Mouse (Mus musculus): ENCODE data around the gene Olfr1134. TPM values are rescaled to one million over a fixed set of nuclear protein-coding genes. Genes with fewer than 3 reads are reported as not detected.

Olfr1134 gene
- polyA plus RNA-seq (2012; rRNA removed), result not detected in 2 replicates
- polyA plus RNA-seq (2014; fragmentation: Nextera tagmentation; extraction: Ambion mirVana), result not detected in 2 replicates

GRCm38 (mm10) chr2:87658360-87658759 lies at the start of gene Olfr1134:
TSS of gene Olfr1134 (minus strand) at chr2:87658460.
- Histone ChIP-seq H3K36me3 (replicated peaks; ENCODE audit: control insufficient read depth, insufficient read depth, low read depth) (no peaks in the 10 kb centered on the region), H3K27ac (no peak within 1 kb of the TSS), H3K4me2 (ENCODE audit: low read depth) (no peak within 1 kb of the TSS), H3K4me1 (replicated peaks; ENCODE audit: control insufficient read depth in 2 of 2, insufficient read depth in 2 of 2, low read length in 1 of 2) (no peaks in the 10 kb centered on the region), H3K4me3 (ENCODE audit: insufficient read depth in 1 of 2, low read depth in 2 of 2, low read length in 2 of 2) (no peak within 1 kb of the TSS), H3K9ac (replicated peaks) (no peak within 1 kb of the TSS), H3K9me3 (ENCODE audit: control insufficient read depth, low read length) (no peaks in the 10 kb centered on the region), H3K27me3 (ENCODE audit: control insufficient read depth, insufficient read depth, low read length) (no peaks in the 10 kb centered on the region)
- no peak for TF ChIP-seq EP300 (IDR thresholded peaks at IDR 0.05; ENCODE audit: low read depth)
- no peak for TF ChIP-seq CTCF (IDR thresholded peaks at IDR 0.05; ENCODE audit: low read depth)
- ATAC-seq (ENCODE audit: insufficient read depth) (no peak), DNase-seq (ENCODE audit: low read depth in 3 of 3, low spot score in 3 of 3) (no peak)
- WGBS (ENCODE audit: insufficient replicate concordance), result 46% methylated on average over 2 of the region's 2 CpGs

- H3K4me2 ChIP-seq (ENCODE audit: low read depth), result no peak within 1 kb of the TSS
- no peak for TF ChIP-seq CTCF (IDR thresholded peaks at IDR 0.05; ENCODE audit: low read depth)
- no peak for TF ChIP-seq EP300 (IDR thresholded peaks at IDR 0.05; ENCODE audit: low read depth)
- no peak within 1 kb of the TSS for H3K4me3 ChIP-seq (ENCODE audit: insufficient read depth in 1 of 2, low read depth in 2 of 2, low read length in 2 of 2)
- H3K9me3 ChIP-seq (ENCODE audit: control insufficient read depth, low read length), result no peaks in the 10 kb centered on the region
- DNase-seq (ENCODE audit: low read depth in 3 of 3, low spot score in 3 of 3) (no peak), ATAC-seq (ENCODE audit: insufficient read depth) (no peak)
- H3K27me3 ChIP-seq (ENCODE audit: control insufficient read depth, insufficient read depth, low read length), result no peaks in the 10 kb centered on the region
- no peaks in the 10 kb centered on the region for H3K4me1 ChIP-seq (replicated peaks; ENCODE audit: control insufficient read depth in 2 of 2, insufficient read depth in 2 of 2, low read length in 1 of 2)
- no peaks in the 10 kb centered on the region for H3K36me3 ChIP-seq (replicated peaks; ENCODE audit: control insufficient read depth, insufficient read depth, low read depth)
- H3K9ac ChIP-seq (replicated peaks), result no peak within 1 kb of the TSS
- H3K27ac ChIP-seq, result no peak within 1 kb of the TSS
Observed at GRCm38 (mm10) chr2:87693847-87694246, 35.6 kb upstream of the Olfr1134 start, which contains the start of gene Olfr1136. TSS of gene Olfr1136 (minus strand) at chr2:87693947.

- no peak for TF ChIP-seq EP300 (IDR thresholded peaks at IDR 0.05; ENCODE audit: low read depth)
- no peak for TF ChIP-seq CTCF (IDR thresholded peaks at IDR 0.05; ENCODE audit: low read depth)
- WGBS (ENCODE audit: insufficient replicate concordance), result 5% methylated on average over 1 of the region's 1 CpGs
- Histone ChIP-seq H3K27ac (no peak within 1 kb of the TSS), H3K4me3 (ENCODE audit: insufficient read depth in 1 of 2, low read depth in 2 of 2, low read length in 2 of 2) (no peak within 1 kb of the TSS), H3K9me3 (ENCODE audit: control insufficient read depth, low read length) (no peaks in the 10 kb centered on the region), H3K9ac (replicated peaks) (no peak within 1 kb of the TSS), H3K27me3 (ENCODE audit: control insufficient read depth, insufficient read depth, low read length) (no peaks in the 10 kb centered on the region), H3K4me2 (ENCODE audit: low read depth) (no peak within 1 kb of the TSS), H3K36me3 (replicated peaks; ENCODE audit: control insufficient read depth, insufficient read depth, low read depth) (no peaks in the 10 kb centered on the region), H3K4me1 (replicated peaks; ENCODE audit: control insufficient read depth in 2 of 2, insufficient read depth in 2 of 2, low read length in 1 of 2) (no peaks in the 10 kb centered on the region)
- DNase-seq (ENCODE audit: low read depth in 3 of 3, low spot score in 3 of 3) (no peak), ATAC-seq (ENCODE audit: insufficient read depth) (no peak)
Observed at GRCm38 (mm10) chr2:87673564-87673963, 15.3 kb upstream of the Olfr1134 start, which contains the start of gene Olfr1135. TSS of gene Olfr1135 (minus strand) at chr2:87673664.

GRCm38 (mm10) chr2:87647274-87647673 lies 11.0 kb downstream of the Olfr1134 start, which contains the start of gene Olfr1133:
TSS of gene Olfr1133 (minus strand) at chr2:87647374.
- no peak within 1 kb of the TSS for H3K4me2 ChIP-seq (ENCODE audit: low read depth)
- H3K9me3 ChIP-seq (ENCODE audit: control insufficient read depth, low read length), result no peaks in the 10 kb centered on the region
- no peaks in the 10 kb centered on the region for H3K27me3 ChIP-seq (ENCODE audit: control insufficient read depth, insufficient read depth, low read length)
- no peak within 1 kb of the TSS for H3K9ac ChIP-seq (replicated peaks)
- no peaks in the 10 kb centered on the region for H3K4me1 ChIP-seq (replicated peaks; ENCODE audit: control insufficient read depth in 2 of 2, insufficient read depth in 2 of 2, low read length in 1 of 2)
- DNase-seq (ENCODE audit: low read depth in 3 of 3, low spot score in 3 of 3), result no peak
- no peaks in the 10 kb centered on the region for H3K36me3 ChIP-seq (replicated peaks; ENCODE audit: control insufficient read depth, insufficient read depth, low read depth)
- H3K4me3 ChIP-seq (ENCODE audit: insufficient read depth in 1 of 2, low read depth in 2 of 2, low read length in 2 of 2), result no peak within 1 kb of the TSS
- TF ChIP-seq EP300 (IDR thresholded peaks at IDR 0.05; ENCODE audit: low read depth) (no peak), CTCF (IDR thresholded peaks at IDR 0.05; ENCODE audit: low read depth) (no peak)
- H3K27ac ChIP-seq, result no peak within 1 kb of the TSS
- ATAC-seq (ENCODE audit: insufficient read depth), result no peak

- H3K27ac ChIP-seq, result no peak overlapping the region
- ATAC-seq (ENCODE audit: insufficient read depth), result no peak
- no peak overlapping the region for H3K9ac ChIP-seq (replicated peaks)
- TF ChIP-seq CTCF (IDR thresholded peaks at IDR 0.05; ENCODE audit: low read depth) (no peak), EP300 (IDR thresholded peaks at IDR 0.05; ENCODE audit: low read depth) (no peak)
- DNase-seq (ENCODE audit: low read depth in 3 of 3, low spot score in 3 of 3), result no peak
- H3K4me3 ChIP-seq (ENCODE audit: insufficient read depth in 1 of 2, low read depth in 2 of 2, low read length in 2 of 2), result no peak overlapping the region
- no peaks in the 10 kb centered on the region for H3K27me3 ChIP-seq (ENCODE audit: control insufficient read depth, insufficient read depth, low read length)
- H3K9me3 ChIP-seq (ENCODE audit: control insufficient read depth, low read length), result no peaks in the 10 kb centered on the region
- H3K4me1 ChIP-seq (replicated peaks; ENCODE audit: control insufficient read depth in 2 of 2, insufficient read depth in 2 of 2, low read length in 1 of 2), result no peaks in the 10 kb centered on the region
- no peaks in the 10 kb centered on the region for H3K36me3 ChIP-seq (replicated peaks; ENCODE audit: control insufficient read depth, insufficient read depth, low read depth)
- no peak overlapping the region for H3K4me2 ChIP-seq (ENCODE audit: low read depth)
Observed at GRCm38 (mm10) chr2:87642441-87642840, 15.8 kb downstream of the Olfr1134 start.
